Mouse (Mus musculus) thymus, adult 2 months (tissue): ENCODE data around the gene Plppr1.

Experiments
- CTCF ChIP-seq: fragments of 200-500 bp; IDR thresholded peaks from 2 replicates; pipeline ENCODE4 v1.5.1; 2012; ENCODE audit warnings: mild to moderate bottlenecking, control low read depth, low read length, moderate library complexity, borderline replicate concordance; ENCODE audit not compliant: control insufficient read depth, poor library complexity, insufficient read depth; ENCODE audit errors: extremely low read depth
- POLR2A ChIP-seq: fragments of 200-500 bp; IDR thresholded peaks from 2 replicates; pipeline ENCODE4 v1.6.1; 2012; ENCODE audit warnings: mild to moderate bottlenecking, low read length, control low read depth, moderate library complexity; ENCODE audit not compliant: control insufficient read depth, poor library complexity, insufficient read depth; ENCODE audit errors: extremely low read depth

DNA sequence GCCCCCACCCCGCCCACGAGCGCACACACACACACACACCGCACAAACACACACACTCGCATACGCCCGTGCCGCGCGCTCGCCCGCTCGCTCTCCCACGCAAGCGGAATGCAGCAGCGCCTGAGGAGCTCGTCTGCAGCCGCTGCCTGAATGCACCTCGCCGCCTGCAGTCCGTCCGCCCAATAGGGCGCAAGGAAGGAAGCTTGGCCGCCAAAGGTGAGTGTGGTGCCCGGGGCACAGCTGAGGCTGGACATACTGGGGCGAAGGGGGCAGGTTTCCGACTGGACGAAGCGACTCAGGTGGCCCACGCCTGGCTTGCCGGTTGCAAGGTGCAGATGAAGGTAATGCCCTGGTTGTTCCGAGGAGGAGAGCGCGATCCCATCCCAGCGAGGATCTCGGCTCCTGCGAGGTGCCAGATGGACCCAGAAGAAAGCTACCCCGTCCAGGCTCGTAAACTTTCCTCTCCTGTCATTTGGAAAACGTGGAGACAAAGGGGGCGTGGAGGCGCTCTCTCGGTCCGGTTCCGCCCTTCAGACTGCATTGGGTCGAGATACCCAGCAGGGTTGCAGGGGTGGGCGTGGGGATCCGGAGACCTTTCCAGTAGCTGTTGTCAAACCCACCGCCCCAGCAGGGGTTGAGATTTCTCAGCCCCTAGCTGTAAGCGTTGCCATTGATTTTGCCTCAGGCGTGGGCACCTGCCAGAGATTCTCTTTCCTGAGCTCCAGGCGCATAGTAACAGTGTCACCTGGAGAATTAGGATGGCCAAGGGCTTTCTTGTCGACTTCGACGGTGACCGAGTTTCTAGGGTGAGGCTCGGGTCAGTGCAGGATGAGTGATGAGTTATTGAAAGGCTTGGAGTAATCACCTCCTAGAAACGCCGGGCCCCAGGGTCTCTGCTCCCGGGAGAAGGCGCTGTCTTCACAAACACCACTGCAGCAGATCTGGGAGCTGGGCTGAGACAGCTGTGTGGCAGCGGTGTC is 619 bp downstream of the Plppr1 start:
- TF ChIP-seq CTCF (no peak), POLR2A (no peak)
